Mouse (Mus musculus) hindbrain, embryonic 15.5 days (tissue): Measurements from ENCODE around the gene Rapgef3. TPM values are rescaled to one million over a fixed set of nuclear protein-coding genes. Genes with fewer than 3 reads are reported as not detected.
A peak's percentile ranks its signal among the peaks of the same experiment; 100 is the strongest.

Experiments
- ATAC-seq: fragments of 200-750 bp; cut with Nextera tagmentation; 2 replicates; pipeline ENCODE4 v1.8.0; 2017; ENCODE audit warnings: low read depth, moderate number of reproducible peaks, moderate TSS enrichment; ENCODE audit not compliant: low FRiP score
- H3K27ac ChIP-seq: fragments of 300-500 bp; sonication (generic); replicated peaks from 2 replicates; pipeline ENCODE4 v1.5.1; 2015; ENCODE audit warnings: mild to moderate bottlenecking, inconsistent platforms
- H3K27me3 ChIP-seq: fragments of 300-500 bp; sonication (generic); 2 replicates; pipeline ENCODE4 v1.6.1; 2015; ENCODE audit warnings: control low read depth, inconsistent platforms
- H3K36me3 ChIP-seq: fragments of 300-500 bp; sonication (generic); 2 replicates; pipeline ENCODE4 v1.6.1; 2015; ENCODE audit warnings: control low read depth, inconsistent platforms
- H3K4me1 ChIP-seq: fragments of 300-500 bp; sonication (generic); replicated peaks from 2 replicates; pipeline ENCODE4 v1.6.1; 2015; ENCODE audit warnings: control low read depth, inconsistent platforms
- H3K4me2 ChIP-seq: fragments of 300-500 bp; sonication (generic); 2 replicates; pipeline ENCODE4 v1.6.1; 2015; ENCODE audit warnings: moderate library complexity, mild to moderate bottlenecking, inconsistent platforms
- H3K4me3 ChIP-seq: fragments of 300-500 bp; sonication (generic); 2 replicates; pipeline ENCODE4 v1.5.1; 2015; ENCODE audit warnings: mild to moderate bottlenecking, inconsistent platforms
- H3K9ac ChIP-seq: fragments of 300-500 bp; sonication (generic); 2 replicates; pipeline ENCODE4 v1.6.1; 2015; ENCODE audit warnings: inconsistent platforms
- H3K9me3 ChIP-seq: fragments of 300-500 bp; sonication (generic); 2 replicates; pipeline ENCODE4 v1.6.1; 2016; ENCODE audit warnings: control low read depth, inconsistent platforms
- WGBS: fragments of 180-500 bp; shearing (Covaris S2); methylation state at CpG from one replicate; pipeline ENCODE4 v1.1.7; 2015; 5-methylcytosine and 5-hydroxymethylcytosine counted together
- polyA plus RNA-seq: library from polyadenylated mRNA; unstranded; fragments of >200 nt; fragmentation: Nextera tagmentation; extraction: Ambion mirVana; gene quantifications from 2 replicates; pipeline ENCODE4 v1.2.1, GENCODE M21; 2015

Rapgef3 gene
- polyA plus RNA-seq, 1 experiment from 2014 or later, result 15.5 TPM

DNA sequence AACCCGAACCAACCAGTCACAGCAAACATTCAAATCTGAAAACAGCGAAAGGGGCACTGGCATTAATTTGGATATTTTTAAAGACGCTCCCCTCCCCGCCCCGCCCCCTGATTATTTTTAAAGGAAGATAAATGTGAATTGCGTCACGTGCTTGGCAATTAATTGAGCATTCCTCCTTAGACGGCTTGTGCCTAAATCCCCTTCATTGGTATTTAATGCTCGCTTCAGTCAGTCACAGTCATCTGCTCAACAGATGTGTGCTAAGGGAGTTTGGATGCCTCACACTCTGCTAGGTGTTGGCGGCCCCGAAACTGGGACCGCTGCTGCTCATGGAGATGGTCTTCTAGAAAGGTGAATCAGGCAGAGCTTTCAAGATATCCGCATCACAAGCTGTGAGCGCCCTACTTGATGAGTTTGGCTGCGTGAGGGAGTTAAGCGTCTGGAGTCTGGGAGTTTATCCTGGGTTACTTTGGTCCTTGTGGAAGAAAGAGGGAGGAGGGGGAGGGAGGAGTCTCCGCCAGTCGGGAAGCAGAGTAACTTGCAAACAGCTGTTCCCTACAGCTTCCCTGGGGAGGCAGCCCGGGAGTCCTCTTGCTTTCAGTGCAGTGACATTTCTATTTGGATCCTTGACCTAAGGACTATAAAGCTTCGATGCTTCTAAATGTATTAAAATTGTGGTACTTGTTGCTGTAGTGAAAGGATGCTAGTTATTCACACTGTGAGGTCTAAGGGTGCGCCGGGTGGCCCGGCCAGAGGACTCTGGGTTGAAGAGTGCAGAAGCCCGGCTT is 14.4 kb upstream of the Rapgef3 start:
- no peaks in the 10 kb centered on the region for H3K9me3 ChIP-seq
- no peaks in the 10 kb centered on the region for H3K36me3 ChIP-seq
- H3K4me2 ChIP-seq, result peak overlapping the region; percentile 14
- no peak for ATAC-seq
- peaks cover 12% of the 10 kb centered on the region; the same call in 1 of the 2 replicates for H3K27me3 ChIP-seq
- H3K4me1 ChIP-seq, result peaks cover 31% of the 10 kb centered on the region
- no peak overlapping the region for H3K9ac ChIP-seq
- 8% methylated on average over 24 of the region's 24 CpGs for WGBS
- H3K27ac ChIP-seq, result no peak overlapping the region
- no peak overlapping the region for H3K4me3 ChIP-seq

DNA sequence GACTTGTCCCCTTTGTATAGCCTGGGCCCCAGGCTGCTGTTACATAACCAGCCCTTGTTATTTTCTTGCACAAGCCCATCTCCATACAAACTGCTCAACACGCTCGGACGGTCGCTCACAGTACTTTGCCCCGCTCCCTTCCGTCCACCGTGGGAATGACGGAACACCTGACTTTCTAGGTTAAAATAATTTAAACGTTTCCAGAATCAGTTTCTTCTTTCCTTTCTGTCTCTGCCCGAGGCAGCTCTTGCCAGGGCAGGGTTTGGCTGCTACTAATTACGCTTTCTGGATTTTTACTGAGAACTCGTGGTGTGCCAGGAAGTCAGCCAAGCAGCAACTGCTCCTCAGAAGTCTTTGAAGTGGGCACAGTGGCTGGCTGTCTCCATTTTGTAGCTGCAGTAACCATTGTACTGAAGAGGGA is 12.8 kb upstream of the Rapgef3 start:
- Histone ChIP-seq H3K27ac (no peak overlapping the region), H3K9me3 (no peaks in the 10 kb centered on the region), H3K4me3 (no peak overlapping the region), H3K27me3 (peaks cover 12% of the 10 kb centered on the region; the same call in 1 of the 2 replicates), H3K4me2 (no peak overlapping the region), H3K36me3 (no peaks in the 10 kb centered on the region), H3K9ac (no peak overlapping the region), H3K4me1 (peaks cover 19% of the 10 kb centered on the region)
- 64% methylated on average over 12 of the region's 12 CpGs for WGBS
- no peak for ATAC-seq

DNA sequence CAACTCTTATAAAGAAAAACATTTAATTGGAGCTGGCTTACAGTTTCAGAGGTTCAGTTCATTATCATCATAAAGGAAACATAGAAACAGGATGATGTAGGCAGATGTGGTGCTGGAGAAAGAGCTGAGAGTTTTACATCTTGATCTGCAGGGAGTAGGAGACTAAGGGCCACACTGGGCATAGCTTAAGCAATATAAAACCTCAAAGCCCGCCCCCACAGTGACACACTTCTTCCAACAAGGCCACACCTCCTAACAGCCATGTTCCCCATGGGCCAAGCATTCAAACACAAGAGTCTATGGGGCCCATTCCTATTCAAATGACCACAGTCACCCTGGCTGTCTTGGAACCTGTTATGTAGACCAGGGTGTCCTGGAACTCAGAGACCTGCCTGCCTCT is 11.8 kb upstream of the Rapgef3 start:
- WGBS, result 83% methylated on average over 1 of the region's 1 CpGs
- H3K27ac ChIP-seq, result no peak overlapping the region

DNA sequence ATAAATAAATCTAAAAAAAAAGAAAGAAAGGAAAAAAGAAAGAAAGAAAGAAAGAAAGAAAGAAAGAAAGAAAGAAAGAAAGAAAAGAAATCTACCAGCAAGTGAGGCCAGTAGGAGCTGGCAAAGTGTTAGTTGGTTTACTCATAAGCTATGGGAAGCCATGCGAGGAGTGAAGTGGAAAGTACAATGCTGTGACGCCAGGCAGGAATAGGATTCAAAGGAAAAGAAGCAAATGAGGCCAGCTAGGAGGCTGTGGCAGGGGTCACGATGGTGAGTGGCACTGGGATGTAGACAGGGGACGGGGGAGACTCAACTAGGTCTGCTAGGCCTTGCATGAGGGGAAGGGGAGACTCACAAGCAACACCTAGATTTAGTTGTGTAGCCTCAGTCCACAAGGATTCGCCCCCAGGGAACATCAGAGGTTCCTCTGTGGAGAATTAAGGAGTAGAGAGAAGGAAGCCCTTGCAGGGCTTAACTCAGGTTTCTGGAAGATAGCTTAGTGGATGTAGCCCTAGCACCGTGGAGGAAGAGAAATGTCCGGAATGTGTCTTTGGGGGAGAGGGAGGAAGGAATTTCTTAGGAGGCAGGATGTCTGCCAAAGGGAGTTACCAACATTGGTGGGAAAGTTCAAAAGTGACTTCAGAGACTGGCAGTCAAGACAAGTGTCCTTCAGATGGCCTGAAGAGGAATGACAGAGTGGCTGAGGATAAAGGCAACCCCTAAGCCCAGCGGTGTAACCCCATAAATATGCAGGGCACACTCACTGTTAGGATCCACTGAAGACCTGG is 10.7 kb upstream of the Rapgef3 start, which contains the start of gene Slc48a1:
Gene Slc48a1, plus strand, starts transcription at position 210 of the 788 bp plus-strand sequence.
- no peak for ATAC-seq
- Histone ChIP-seq H3K27ac (no peak within 1 kb of the TSS), H3K9ac (no peak within 1 kb of the TSS), H3K36me3 (no peaks in the 10 kb centered on the region), H3K4me1 (peaks cover 11% of the 10 kb centered on the region), H3K4me2 (no peak within 1 kb of the TSS), H3K27me3 (peaks cover 12% of the 10 kb centered on the region; the same call in 1 of the 2 replicates), H3K9me3 (no peaks in the 10 kb centered on the region), H3K4me3 (no peak within 1 kb of the TSS)
- 76% methylated on average over 8 of the region's 8 CpGs for WGBS

More for the DNA sequence above, 11.8 kb upstream of the Rapgef3 start:
- no peak overlapping the region for H3K4me2 ChIP-seq
- ATAC-seq, result no peak
- no peak overlapping the region for H3K9ac ChIP-seq
- H3K36me3 ChIP-seq, result no peaks in the 10 kb centered on the region
- H3K27me3 ChIP-seq, result peaks cover 12% of the 10 kb centered on the region; the same call in 1 of the 2 replicates
- H3K4me1 ChIP-seq, result peaks cover 11% of the 10 kb centered on the region
- no peak overlapping the region for H3K4me3 ChIP-seq
- no peaks in the 10 kb centered on the region for H3K9me3 ChIP-seq

DNA sequence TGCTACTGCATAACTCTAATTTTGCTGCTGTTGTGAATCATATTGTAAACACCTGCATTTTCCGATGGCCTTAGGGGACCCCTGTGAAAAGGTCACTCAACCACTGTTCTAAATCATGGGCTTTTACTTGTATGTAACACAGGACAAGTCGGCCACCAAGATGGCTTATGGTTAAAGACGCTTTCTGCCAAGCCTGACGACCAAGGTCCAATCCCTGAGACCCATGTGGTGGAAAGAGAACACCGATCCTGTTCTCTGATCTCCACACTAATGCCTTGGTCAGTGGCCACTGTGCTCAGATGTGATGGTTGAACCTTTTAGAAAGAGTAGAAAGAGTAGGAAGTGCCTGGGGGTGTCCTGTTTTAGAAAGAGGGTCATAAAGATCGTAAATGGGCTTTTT is 9.1 kb upstream of the Rapgef3 start:
- no peak overlapping the region for H3K27ac ChIP-seq
- no peak for ATAC-seq
- no peaks in the 10 kb centered on the region for H3K27me3 ChIP-seq
- no peaks in the 10 kb centered on the region for H3K9me3 ChIP-seq
- H3K4me1 ChIP-seq, result peaks cover 6% of the 10 kb centered on the region
- no peak overlapping the region for H3K4me3 ChIP-seq
- 82% methylated on average over 6 of the region's 6 CpGs for WGBS
- H3K9ac ChIP-seq, result no peak overlapping the region
- H3K36me3 ChIP-seq, result no peaks in the 10 kb centered on the region
- H3K4me2 ChIP-seq, result no peak overlapping the region

DNA sequence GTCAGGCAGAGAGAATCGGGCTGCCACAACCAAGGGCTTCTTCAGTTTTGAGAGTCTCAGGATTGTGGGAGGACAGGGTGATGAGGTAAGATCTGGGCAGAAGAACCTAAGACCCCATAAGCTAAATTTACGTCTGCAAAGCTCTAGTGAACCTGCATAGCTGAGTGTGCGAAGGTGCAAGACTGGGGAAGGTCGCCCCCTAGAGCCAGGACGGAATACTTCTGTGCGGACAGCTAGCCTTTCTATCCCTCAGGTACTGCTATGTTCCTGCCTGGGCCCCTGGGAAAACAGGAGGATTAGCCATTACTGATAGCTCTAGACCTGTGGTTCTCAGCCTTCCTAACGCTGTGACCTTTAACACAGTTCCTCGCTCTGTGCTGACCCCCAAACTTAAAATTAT is 8.7 kb upstream of the Rapgef3 start:
- Histone ChIP-seq H3K9me3 (no peaks in the 10 kb centered on the region), H3K4me1 (peaks cover 6% of the 10 kb centered on the region; the same call in 1 of the 2 replicates), H3K4me2 (no peak overlapping the region), H3K9ac (no peak overlapping the region), H3K36me3 (no peaks in the 10 kb centered on the region), H3K27ac (no peak overlapping the region), H3K4me3 (no peak overlapping the region), H3K27me3 (no peaks in the 10 kb centered on the region)
- WGBS, result 9% methylated on average over 8 of the region's 8 CpGs
- ATAC-seq, result no peak

DNA sequence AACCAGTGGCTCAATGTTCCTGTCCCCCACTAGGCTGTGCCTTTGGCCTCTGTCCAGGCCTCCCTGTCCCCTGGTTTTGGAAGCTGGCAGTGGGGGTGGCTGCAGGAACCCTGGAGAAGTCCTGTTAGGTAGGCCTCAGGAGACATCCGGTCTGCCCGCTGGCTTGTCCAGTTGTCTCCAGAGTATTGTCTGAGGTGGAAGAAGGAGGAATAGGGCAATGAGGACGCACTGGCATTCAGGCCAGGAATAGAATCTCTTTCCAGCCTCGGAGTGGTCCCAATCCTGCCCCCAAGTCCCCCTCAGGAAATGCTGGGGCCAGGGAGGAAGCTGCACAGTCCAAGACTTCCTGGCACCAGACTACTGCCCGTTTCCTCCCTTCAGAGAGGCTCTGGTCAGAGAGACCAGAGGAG is 6.2 kb upstream of the Rapgef3 start:
- Histone ChIP-seq H3K27me3 (peaks cover 16% of the 10 kb centered on the region), H3K27ac (peak overlapping the region; percentile 52; the same call in 1 of the 2 replicates)
- ATAC-seq, result no peak

DNA sequence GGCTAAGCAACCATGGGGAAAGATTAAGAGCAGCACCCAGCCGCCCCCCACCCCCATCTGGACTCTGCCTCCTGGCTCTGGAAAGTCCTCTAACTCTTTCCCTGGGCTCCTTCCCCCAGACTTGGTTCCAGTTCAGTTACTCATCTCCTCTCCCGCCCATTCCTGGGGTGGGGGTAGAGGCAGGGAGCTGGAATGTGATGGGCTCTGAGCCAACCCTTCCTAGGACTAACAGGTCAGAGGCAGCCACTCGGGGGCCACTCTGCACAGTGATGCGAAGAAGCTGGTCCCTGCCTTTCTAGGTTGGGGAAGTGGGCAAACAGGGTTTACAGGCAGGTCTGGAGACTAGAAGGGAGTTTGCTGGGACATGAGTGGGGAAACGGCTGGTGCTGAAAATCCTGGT is 5.3 kb upstream of the Rapgef3 start:
- no peak overlapping the region for H3K9ac ChIP-seq
- H3K27ac ChIP-seq, result no peak overlapping the region
- no peak overlapping the region for H3K4me2 ChIP-seq
- no peaks in the 10 kb centered on the region for H3K36me3 ChIP-seq
- H3K4me1 ChIP-seq, result peaks cover 12% of the 10 kb centered on the region
- no peak for ATAC-seq
- H3K9me3 ChIP-seq, result no peaks in the 10 kb centered on the region
- no peak overlapping the region for H3K4me3 ChIP-seq
- peaks cover 16% of the 10 kb centered on the region for H3K27me3 ChIP-seq
- WGBS, result 29% methylated on average over 5 of the region's 5 CpGs

More for the DNA sequence above, 6.2 kb upstream of the Rapgef3 start:
- H3K36me3 ChIP-seq, result no peaks in the 10 kb centered on the region
- no peak overlapping the region for H3K4me3 ChIP-seq
- WGBS, result 71% methylated on average over 5 of the region's 5 CpGs
- H3K9ac ChIP-seq, result no peak overlapping the region
- H3K4me2 ChIP-seq, result no peak overlapping the region
- H3K9me3 ChIP-seq, result no peaks in the 10 kb centered on the region
- peaks cover 6% of the 10 kb centered on the region; the same call in 1 of the 2 replicates for H3K4me1 ChIP-seq

DNA sequence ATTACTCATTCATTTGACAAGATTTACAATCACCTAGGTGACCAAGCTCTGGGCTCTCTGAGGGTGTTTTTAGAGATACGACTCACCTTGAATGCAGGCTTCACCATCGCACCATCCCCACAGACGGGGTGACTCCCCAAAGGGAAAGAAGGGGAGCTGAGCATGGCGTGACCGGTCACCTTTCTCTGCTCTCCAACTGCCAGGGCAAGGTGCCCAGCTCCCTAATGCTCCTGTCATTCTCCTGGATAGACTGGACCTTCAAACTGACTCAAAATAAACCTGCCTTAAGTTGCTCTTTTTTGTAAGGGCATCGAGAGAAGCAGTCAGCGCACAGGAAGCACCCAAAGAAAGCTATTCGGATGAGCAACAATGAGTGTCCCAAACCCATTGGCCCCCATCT is 2.5 kb upstream of the Rapgef3 start:
- peaks cover 38% of the 10 kb centered on the region for H3K4me1 ChIP-seq
- no peak overlapping the region for H3K4me3 ChIP-seq
- no peak overlapping the region for H3K9ac ChIP-seq
- H3K9me3 ChIP-seq, result no peaks in the 10 kb centered on the region
- no peak overlapping the region for H3K27ac ChIP-seq
- 70% methylated on average over 8 of the region's 8 CpGs for WGBS
- peaks cover 16% of the 10 kb centered on the region for H3K27me3 ChIP-seq
- H3K36me3 ChIP-seq, result no peaks in the 10 kb centered on the region
- no peak overlapping the region for H3K4me2 ChIP-seq
- no peak for ATAC-seq

DNA sequence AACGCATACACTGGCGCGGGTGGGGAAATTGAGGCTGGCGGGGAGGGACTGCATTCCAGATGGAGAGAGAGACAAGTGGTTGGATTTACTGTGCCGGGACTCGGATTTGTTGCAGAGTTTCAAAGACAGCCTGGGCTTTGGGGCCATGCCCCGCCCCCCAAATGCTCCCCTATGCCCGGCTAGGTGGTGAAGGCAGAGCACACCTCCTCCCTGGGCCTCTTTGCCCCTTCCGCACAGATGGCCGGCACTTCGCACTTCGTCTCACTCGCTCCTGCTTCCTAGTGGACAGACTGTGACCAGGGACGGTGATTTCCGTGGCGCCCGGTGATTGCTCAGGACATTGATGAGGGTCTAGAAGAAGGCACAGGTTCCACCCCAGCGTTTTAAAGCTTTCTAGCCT is 420 bp upstream of the Rapgef3 start:
- Histone ChIP-seq H3K27ac (peak overlapping the region; percentile 47), H3K9me3 (no peaks in the 10 kb centered on the region), H3K4me1 (peaks cover 44% of the 10 kb centered on the region), H3K4me3 (peak overlapping the region; percentile 38), H3K36me3 (no peaks in the 10 kb centered on the region), H3K4me2 (peak overlapping the region; percentile 94), H3K27me3 (peaks cover 16% of the 10 kb centered on the region), H3K9ac (peak overlapping the region; percentile 52)
- under 1% methylated on average over 18 of the region's 18 CpGs for WGBS
- no peak for ATAC-seq

DNA sequence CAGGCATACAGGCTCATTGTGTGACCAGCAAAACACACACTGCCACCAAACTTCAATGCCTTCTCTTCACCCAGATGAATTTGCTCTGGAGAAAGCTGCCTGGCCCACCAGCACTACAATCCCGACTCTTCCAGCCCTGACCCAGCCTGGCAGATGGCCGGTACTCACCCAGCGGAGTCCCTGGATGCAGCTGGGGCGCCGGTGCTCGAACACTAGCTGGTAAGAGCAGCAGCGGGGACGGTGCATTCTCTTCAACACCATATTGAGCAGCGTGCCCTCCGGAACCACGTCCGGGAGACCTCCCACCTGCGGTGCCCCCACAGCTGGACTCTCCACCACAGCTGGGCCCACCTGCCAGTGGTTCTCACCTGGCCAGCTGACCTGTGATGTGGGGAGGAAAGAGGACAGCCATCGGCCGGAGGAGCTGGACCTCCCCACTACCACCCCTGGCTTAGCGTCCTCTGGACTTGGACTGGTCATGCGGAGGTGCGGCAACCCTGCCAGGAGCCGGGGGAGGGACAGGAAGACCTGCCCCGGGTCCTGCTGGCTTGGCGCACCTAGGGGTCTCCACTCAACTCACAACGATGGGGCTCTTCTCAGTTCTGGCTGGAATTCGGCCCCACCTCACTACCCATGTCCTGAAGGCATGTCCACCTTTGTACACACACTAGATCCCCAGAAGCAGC is 1.0 kb downstream of the Rapgef3 start:
- Histone ChIP-seq H3K27ac (peak overlapping the region; percentile 54), H3K36me3 (no peaks in the 10 kb centered on the region), H3K4me2 (peak overlapping the region; percentile 94), H3K9me3 (no peaks in the 10 kb centered on the region), H3K4me1 (peaks cover 40% of the 10 kb centered on the region), H3K9ac (peak overlapping the region; percentile 52), H3K27me3 (peaks cover 16% of the 10 kb centered on the region), H3K4me3 (peak overlapping the region; percentile 38)
- WGBS, result 3% methylated on average over 23 of the region's 23 CpGs
- peak; percentile 12; the same call in 1 of the 2 replicates for ATAC-seq
